Mouse (Mus musculus) cerebellum, adult 8-10 months (tissue): ENCODE measurements around the gene Cnnm4.
A peak's percentile ranks its signal among the peaks of the same experiment; 100 is the strongest.

Experiments used
- DNase-seq: peaks from one replicate; pipeline ENCODE4 v3.0.0; 2022

The Cnnm4 gene

DNA sequence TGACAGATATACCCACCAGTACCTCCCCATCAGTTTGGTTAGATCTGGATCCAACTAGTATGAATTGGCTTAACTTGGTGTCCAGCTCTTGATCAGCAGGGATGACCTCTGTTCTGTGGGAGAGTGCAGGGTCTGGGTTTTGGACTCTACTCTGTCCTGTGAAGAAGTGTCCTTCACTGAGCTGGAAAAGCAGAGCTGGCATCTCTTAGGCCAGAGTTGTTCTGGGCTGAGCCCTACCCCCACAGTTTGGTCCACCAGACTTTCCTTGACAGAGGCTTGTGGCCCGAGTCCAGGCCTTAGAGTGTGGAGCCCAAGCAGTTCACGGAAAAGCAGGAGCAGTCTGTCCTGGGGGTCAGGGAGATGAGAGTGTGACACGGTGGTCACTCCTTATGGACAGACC lies 3.2 kb downstream of the Cnnm4 start:
- DNase-seq, result peak; percentile 38

DNA sequence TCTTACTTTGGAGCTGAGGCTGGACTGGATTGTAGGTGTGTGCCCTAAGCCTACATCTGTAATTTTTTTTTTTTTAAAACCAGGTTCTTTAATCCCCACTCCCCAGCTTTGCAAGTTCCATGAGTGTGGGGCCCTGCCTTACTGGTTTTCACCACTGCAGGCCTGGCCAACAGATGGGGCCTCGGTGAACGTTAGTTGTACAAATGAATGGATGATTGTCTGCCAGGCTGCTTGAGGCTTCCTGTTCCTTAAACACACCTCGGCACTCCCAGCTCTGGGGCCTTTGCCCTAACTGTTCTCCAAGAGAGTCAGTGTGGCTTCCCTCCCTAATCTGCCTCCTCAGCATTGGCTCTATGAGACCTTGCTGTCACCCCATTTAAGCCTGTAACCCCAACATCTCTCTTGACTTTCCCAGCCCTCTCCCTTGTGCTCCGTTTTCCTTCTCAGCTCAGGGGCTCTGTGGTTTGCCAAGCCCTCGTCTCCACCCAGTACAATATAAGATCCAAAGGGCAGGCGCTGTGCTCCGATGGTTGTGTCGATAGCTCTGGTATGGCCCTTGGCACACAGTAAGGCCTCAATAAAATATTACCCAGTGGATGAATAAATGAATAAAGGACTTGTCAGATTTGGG lies 4.2 kb downstream of the Cnnm4 start:
- peak; percentile 23 for DNase-seq

DNA sequence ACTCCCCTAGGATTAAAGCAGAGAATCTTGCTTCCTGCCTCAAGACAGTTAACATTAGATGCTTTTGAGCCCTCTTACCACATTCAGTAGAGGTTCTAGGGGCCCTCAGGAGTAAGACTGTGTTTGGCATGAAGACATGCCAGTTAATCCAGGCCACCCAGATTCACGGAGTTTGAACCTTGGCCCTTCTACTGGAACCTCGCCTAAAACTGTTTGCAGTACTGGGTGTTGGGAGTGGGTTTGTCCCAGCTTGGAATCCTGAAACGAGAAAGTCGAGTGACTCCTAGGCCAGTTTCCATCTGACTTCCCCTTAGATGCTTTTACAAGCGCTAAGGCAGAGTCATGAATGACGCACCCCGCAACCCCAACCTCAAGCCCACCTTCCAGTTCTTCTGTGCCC lies 5.0 kb downstream of the Cnnm4 start:
- peak; percentile 20 for DNase-seq

GRCm38 (mm10) chr1:36478343-36478795 lies 6.9 kb downstream of the Cnnm4 start:
- no peak for DNase-seq

DNA sequence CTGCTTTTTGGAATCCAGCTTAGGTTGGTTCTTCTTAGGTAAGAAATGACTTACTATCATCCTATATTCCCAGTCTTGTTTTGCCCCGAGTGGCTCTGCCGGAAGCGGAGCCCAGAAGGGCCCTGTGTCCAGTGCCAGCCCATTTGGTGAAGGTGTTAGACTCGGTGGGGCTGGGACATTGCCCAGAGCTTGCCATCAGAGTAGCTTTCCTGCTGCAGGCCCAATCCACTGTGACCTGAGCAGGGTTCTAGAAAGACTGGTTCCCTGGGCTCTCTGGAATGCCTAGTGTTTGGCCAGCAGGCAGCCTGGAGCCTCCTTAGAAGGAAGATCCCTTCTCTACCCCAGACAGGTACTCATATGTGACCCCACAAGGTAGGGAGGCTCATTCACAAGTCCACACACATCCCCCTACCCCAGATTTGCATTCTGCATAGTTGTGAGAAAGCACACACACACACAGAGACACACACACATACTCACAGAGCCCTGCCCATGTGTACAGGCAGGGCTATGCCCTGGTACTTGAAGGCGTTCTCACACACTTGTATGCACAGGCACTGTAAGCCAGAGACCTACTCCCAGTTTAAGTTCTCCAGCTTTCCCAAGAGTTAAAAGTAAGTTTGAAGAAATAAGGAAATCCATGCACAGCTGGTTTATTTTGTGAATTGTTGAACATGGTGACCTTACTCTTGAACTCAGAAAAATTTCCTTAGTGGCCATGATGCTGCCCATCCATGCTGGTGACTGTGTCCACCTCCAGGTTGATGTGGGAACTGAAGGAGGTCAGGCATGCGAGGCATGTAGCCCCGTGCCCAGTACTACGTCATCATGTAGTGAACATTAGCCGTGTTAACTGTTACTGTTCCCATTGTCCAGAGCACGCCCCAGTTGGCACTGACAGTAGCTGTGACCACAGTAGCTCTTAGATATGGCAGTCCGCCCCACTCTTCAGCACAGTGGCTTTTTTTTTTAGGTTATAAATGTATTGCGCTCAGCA lies 8.8 kb downstream of the Cnnm4 start:
- DNase-seq, result no peak

GRCm38 (mm10) chr1:36483825-36484224 lies 12.4 kb downstream of the Cnnm4 start:
- no peak for DNase-seq

DNA sequence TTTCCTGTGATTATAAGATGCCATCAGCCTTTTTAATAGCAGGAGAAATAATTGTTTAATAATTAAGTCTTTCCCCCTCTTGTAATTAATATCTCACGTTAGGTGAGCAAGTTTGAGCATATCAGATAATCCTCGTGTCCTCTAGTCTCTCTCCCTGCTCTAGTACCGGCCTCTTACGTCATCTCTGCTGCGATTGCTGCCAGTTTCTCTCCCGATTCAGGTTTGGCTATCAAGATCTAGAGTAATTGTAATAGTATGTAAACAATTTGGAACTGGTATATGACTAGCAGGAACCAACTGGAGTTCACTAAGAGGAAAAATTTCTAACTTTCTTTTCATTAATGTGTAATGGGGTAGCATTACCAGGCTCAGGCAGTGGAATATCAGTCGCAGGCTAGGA lies 13.7 kb downstream of the Cnnm4 start:
- DNase-seq, result no peak

DNA sequence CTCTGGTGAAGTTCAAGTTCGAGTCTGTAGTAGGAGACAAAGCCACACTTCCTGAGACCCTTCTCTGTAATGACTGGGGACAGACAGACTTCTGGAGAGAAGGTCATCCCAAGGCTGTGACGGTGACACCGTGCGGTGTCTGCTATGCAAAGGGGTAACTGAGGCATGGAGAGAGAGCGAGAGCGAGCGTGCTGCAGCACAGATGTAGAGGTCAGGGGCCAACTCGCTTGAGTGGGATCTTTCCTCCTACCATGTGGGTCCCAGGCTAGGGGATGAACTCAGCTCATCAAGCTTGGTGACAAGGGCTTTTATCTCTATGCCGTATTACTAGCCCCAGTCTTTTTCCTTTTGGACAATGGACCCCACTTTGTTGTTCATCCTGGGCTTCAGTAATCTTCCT lies 15.7 kb downstream of the Cnnm4 start:
- DNase-seq, result no peak

DNA sequence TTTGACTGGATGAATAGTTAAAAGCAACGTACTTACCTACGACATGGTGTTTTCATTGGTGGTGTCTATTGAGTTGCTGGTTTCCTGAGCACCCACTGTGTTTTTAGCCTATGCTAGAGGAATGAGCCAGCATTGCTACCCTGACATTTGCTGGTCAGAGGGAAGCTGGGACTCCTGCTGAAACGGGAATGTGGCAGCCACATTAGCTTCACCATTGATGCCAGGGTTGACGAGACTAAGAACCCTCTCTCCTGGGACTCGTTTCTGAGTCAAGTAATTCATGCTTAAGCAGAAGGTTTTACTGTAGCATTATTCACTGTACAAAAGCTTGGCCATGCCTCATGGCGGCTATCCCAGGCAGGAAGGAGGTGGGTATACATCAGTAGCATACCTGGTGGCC lies 18.2 kb downstream of the Cnnm4 start:
- DNase-seq, result no peak

GRCm38 (mm10) chr1:36492416-36493139 lies 21.2 kb downstream of the Cnnm4 start:
- DNase-seq, result peak; percentile 84

- no peak for DNase-seq
These were observed 21.9 kb downstream of the Cnnm4 start for GRCm38 (mm10) chr1:36493299-36493698.

DNA sequence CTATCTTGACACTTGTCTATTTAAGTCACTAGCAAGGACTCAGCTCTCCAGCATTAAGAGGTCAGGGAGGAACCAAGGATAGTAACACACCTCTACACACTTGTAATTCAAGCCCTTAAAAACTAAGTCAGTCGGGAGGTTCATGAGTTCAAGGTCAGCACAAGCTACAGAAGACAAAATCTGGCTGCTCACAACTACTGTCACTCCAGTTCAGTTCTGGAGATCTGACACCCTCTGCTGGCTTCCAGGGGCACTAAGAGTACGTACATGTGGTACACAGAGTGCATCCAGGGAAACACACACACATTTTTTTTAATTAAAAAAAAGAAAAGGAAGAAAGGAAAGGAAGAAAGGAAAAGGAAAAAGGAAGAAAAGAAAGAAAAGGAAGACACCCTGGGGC lies 25.3 kb downstream of the Cnnm4 start:
- no peak for DNase-seq

GRCm38 (mm10) chr1:36497312-36497711 lies 25.9 kb downstream of the Cnnm4 start:
- DNase-seq, result no peak

GRCm38 (mm10) chr1:36501261-36501660 lies 29.8 kb downstream of the Cnnm4 start:
- DNase-seq, result peak; percentile 84

DNA sequence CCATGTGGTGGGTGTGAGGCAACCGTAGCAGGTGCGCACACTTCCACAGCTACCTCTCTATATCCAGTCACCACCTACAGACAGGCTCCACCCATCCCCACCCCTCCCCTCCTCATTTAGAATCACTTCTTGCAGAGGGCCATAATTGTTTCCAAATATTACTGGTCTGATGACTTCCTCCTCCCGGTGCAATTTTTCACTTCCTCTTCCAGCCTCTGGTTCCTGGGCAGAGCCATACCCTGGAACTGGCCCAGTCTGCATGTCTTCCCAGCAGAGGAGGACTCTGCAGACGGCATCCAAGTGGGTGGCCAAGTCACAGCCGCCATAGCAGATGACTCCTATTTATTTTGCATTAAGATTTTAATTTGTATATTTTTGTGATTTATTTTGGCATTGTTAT lies 36.8 kb downstream of the Cnnm4 start:
- no peak for DNase-seq

DNA sequence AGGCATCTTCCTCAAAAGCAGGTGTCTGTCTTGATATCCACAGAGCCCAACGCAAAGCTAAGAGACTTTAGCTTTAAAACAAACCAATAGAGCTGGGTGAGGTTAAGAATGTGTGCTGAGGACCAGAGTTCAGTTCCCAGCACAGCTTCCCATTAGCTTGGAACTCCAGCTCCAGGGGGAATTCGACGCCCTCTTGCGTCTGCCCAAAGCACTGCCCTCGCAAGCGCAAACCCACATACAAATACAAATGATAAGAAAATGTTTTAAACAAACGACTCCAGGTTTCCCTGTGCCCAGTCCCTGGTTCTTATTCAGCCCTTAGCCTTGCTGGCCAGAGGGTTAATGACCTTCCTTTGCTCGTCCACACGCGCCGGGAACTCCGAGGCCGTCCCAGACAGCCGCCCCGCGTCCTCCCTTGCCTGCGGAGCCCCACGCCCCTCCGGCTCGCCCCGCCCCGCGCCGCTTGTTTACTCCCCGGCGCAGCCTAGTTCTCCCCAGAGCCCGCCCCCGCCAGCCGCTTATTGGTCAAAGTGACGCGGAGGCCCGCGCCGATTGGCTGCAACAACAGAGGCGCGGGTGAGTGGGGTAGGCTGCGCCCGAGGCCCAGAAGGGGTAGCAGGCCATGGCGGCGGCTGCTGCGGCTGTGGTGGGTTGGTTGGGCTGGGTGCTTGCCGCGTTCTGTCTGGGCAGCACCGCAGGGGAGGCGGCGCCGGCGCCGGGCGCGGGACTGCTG lies 40.0 kb downstream of the Cnnm4 start, which contains the start of gene Cnnm3:
Cnnm3 (plus strand) TSS at position 579 of the 733 bp plus-strand sequence.
- peak; percentile 100 for DNase-seq

GRCm38 (mm10) chr1:36512089-36512965 lies 40.9 kb downstream of the Cnnm4 start:
- peak; percentile 59 for DNase-seq

- DNase-seq, result no peak
These were observed 41.5 kb downstream of the Cnnm4 start for GRCm38 (mm10) chr1:36512966-36513280.

DNA sequence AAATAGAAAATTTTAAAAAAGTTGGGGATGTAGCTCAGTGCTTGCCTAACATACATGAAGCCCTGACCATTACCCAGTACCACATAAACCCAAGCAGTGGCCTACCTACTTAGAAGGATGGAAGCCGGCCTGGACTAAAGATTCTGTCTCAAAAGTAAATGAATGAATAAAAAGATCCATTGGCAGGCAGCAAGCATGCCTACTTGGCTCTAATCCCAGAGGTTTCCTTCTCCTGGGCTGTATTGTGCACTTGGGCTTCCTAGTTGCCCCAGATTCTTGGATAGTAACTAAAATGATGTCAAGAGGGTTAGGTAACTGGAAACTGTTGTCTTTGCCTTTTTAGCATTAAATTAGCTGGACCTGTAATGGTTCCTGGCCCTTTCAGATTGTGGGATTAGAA lies 41.9 kb downstream of the Cnnm4 start:
- no peak for DNase-seq

DNA sequence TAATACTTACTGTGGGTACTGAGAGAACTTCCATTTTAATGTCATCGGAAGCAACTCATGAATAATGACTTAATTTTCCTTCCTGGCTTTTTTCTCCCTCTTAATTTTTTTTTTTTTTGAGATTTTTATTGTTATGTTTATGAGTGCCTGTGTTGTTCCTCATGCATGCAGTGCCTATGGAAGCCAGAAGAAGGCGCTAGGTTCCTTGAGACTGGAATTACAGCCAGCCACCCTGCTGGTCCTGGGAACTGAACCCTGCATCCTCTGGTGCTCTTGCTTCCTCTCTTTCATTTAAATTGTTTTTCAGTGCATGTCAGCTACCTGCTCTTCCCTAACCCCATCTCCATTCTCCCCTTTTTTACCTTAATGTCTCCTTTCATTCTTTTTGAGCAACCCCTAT lies 42.3 kb downstream of the Cnnm4 start:
- peak; percentile 49 for DNase-seq

GRCm38 (mm10) chr1:36518259-36518658 lies 46.8 kb downstream of the Cnnm4 start:
- DNase-seq, result no peak

GRCm38 (mm10) chr1:36519626-36520025 lies 48.2 kb downstream of the Cnnm4 start:
- DNase-seq, result no peak
